Mouse (Mus musculus) myocyte (in vitro differentiated cells): Measurements from ENCODE around the gene Cd81.

Experiments used
- CEBPB ChIP-seq: IDR thresholded peaks from 2 replicates; pipeline ENCODE4 v1.6.1; 2011; ENCODE audit warnings: mild to moderate bottlenecking, moderate library complexity; ENCODE audit not compliant: poor library complexity, insufficient read depth, severe bottlenecking
- E2F4 ChIP-seq: IDR thresholded peaks from one replicate; pipeline ENCODE4 v1.6.1; 2011; ENCODE audit warnings: mild to moderate bottlenecking, control low read depth, moderate library complexity; ENCODE audit not compliant: insufficient read depth
- MAX ChIP-seq: IDR thresholded peaks from one replicate; pipeline ENCODE4 v1.6.1; 2011; ENCODE audit warnings: low read depth, mild to moderate bottlenecking, control low read depth
- MYOG ChIP-seq, 3 experiments: IDR thresholded peaks; one replicate each; pipeline ENCODE4 v1.6.1; 2011; ENCODE audit warnings: control low read depth in 2 of 3, low read depth in 2 of 3, mild to moderate bottlenecking in 2 of 3; ENCODE audit not compliant: insufficient read length in 2 of 3, control insufficient read depth in 1 of 3, insufficient read depth in 1 of 3
- POLR2A ChIP-seq: IDR thresholded peaks from one replicate; pipeline ENCODE4 v1.6.1; 2011; ENCODE audit warnings: low read depth, mild to moderate bottlenecking, control low read depth, moderate library complexity; ENCODE audit not compliant: insufficient read length
- POLR2AphosphoS2 ChIP-seq: IDR thresholded peaks from one replicate; pipeline ENCODE4 v1.6.1; 2011; ENCODE audit warnings: low read depth, control low read depth; ENCODE audit not compliant: insufficient read length
- REST ChIP-seq: IDR thresholded peaks from one replicate; pipeline ENCODE4 v1.6.1; 2011; ENCODE audit warnings: mild to moderate bottlenecking, control low read depth, moderate library complexity; ENCODE audit not compliant: insufficient read depth, insufficient read length
- SRF ChIP-seq: IDR thresholded peaks from one replicate; pipeline ENCODE4 v1.6.1; 2011; ENCODE audit warnings: low read depth; ENCODE audit not compliant: control insufficient read depth, insufficient read length
- TCF12 ChIP-seq: IDR thresholded peaks from one replicate; pipeline ENCODE4 v1.6.1; 2011; ENCODE audit warnings: mild to moderate bottlenecking, control low read depth; ENCODE audit not compliant: poor library complexity, insufficient read depth, severe bottlenecking
- USF1 ChIP-seq: IDR thresholded peaks from one replicate; pipeline ENCODE4 v1.6.1; 2011; ENCODE audit warnings: low read depth, mild to moderate bottlenecking, control low read depth, moderate library complexity

- TF ChIP-seq POLR2A (no peak), TCF12 (no peak), USF1 (no peak), MYOG (IDR thresholded peaks at IDR 0.05; ENCODE audit: control insufficient read depth in 1 of 3, insufficient read depth in 1 of 3, insufficient read length in 2 of 3, low read depth in 2 of 3) (no peak), CEBPB (no peak), SRF (no peak), REST (no peak), MAX (no peak), E2F4 (no peak), POLR2AphosphoS2 (no peak)
These were observed 29.0 kb upstream of the Cd81 start for GRCm38 (mm10) chr7:143023499-143023898.
